Mouse (Mus musculus): ENCODE results near the gene Plekho2. TPM values are rescaled to one million over a fixed set of nuclear protein-coding genes. Genes with fewer than 3 reads are reported as not detected.

The Plekho2 gene
- 10 to 100 TPM; 13.2 to 17.6 TPM for total RNA-seq (2021)

DNA sequence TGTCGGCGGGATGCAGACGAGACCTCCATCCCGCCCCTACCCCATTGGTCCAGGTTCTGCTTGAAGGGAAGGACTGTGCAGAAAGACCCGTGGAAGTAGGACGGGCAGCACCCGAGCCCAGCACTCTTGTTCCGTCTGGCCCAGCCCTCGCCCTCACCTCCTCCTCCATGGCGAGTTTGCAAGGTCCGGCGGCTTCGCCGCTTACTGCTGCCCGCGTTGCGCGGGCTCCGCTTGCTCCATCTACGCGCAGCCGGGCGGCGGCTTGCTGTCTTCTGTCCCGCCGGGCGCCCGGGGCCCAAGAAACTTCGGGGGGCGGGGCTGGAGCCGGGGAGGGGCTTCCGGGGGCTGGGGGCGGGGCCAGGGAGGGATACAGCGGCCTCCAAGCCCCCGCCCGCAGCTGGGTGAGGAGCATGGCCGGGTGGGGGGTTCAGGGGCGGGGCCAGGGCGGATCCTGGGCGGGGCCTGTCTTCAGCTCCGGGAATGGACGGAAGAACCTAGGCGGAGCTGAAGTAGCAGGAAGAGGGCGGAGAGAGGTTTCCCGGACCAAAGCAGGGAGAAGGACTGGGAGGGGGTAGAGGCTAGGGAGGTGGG, at the start of gene Plekho2:
Gene Plekho2, minus strand, starts transcription at position 260 of the 591 bp plus-strand sequence.
- intact Hi-C loops (cut with DNase I) = loop anchor here (1.0 to 5.0 kb wide), 2 partner anchors 56 to 118 kb away; partner anchors contain the start of gene Spg21
- DNase-seq (ENCODE audit: low spot score in 2 of 2) = peak; percentile 76 to 80

GRCm38 (mm10) chr9:65629025-65629766, 49.4 kb upstream of the Plekho2 start, which contains the start of gene Rbpms2:
Gene Rbpms2 (plus strand): TSS chr9:65629648.
- DNase-seq (ENCODE audit: low spot score in 2 of 2) = no peak
- intact Hi-C loops (cut with DNase I) = loop anchor here (1.0 kb wide), 1 partner anchor 18 kb away; no protein-coding TSS in a partner anchor

DNA sequence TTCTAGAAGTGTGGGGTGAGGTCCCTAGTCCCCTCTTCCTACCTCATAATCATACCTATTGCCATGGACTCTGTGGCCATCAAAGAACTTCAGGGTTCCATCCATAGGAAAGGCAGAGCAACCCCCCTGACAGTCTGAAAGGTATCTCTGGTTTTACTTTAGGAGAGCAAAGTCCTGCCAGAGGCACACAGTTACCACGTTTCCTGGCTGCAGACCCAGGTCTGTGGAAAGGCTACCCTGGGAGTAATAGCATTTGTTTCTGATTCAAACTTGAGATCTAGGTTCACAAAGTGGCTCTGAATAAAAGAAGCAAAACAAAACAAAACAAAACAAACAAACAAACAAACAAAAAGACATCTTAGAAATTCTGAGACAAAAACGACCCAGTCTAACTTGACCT, 44.4 kb upstream of the Plekho2 start:
- no peak for DNase-seq (ENCODE audit: low spot score in 2 of 2)
- intact Hi-C loops (cut with DNase I) = loop anchor here (5.0 kb wide), 1 partner anchor 33 kb away; no protein-coding TSS in a partner anchor

GRCm38 (mm10) chr9:65622826-65623225, 43.0 kb upstream of the Plekho2 start:
- DNase-seq (ENCODE audit: low spot score in 2 of 2) = no peak
- intact Hi-C loops (cut with DNase I) = loop anchor here (5.0 kb wide), 1 partner anchor 34 kb away; no protein-coding TSS in a partner anchor

DNA sequence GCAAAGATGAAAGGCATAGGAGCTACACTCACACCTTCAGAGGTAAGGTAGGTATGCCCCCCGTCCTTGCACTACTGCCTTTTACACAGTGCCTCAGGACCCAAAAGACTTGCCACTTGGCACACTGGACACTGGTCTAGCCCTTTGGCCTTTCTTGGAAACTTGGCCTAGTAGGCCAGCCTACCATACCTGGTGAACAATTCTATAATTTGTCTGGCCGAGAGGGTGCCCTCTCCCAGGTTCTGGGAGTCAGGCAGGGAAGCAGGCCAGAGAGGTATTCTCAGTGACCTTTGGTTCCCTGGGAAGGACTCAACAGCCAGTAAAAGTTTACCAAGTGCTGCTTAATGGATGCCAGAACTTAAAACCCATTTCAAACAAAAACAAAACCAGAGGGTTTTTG, 41.8 kb upstream of the Plekho2 start:
- DNase-seq (ENCODE audit: low spot score in 2 of 2) = no peak
- intact Hi-C loops (cut with DNase I) = loop anchor here (5.0 kb wide), 1 partner anchor 36 kb away; no protein-coding TSS in a partner anchor

- intact Hi-C loops (cut with DNase I) = loop anchor here (5.0 kb wide), 1 partner anchor 36 kb away; no protein-coding TSS in a partner anchor
- no peak for DNase-seq (ENCODE audit: low spot score in 2 of 2)
Observed at GRCm38 (mm10) chr9:65621196-65621595, 41.4 kb upstream of the Plekho2 start.

- intact Hi-C loops (cut with DNase I) = no loop called here
- DNase-seq (ENCODE audit: low spot score in 2 of 2) = no peak
Observed at GRCm38 (mm10) chr9:65619311-65619710, 39.5 kb upstream of the Plekho2 start.

DNA sequence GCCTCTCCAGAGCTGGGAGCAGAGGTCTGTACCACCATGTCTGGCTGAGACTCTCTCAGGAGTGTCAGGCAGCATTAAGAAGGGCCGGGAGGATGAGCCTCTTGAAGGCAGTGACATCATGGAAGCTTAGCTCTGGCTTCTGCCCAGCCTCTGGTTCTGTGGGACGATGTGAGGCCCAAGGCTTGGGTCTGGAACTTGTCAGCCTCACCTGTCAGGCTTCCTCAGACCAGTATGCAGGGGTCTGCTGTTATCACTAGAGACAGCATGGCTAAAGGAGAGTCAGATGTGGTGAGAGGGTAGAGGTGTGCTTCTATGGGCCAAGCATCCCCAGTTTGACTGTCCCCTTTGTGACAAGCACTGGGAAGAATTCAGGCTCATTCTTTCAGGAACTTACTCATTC, 33.3 kb upstream of the Plekho2 start:
- DNase-seq (ENCODE audit: low spot score in 2 of 2) = no peak
- intact Hi-C loops (cut with DNase I) = no loop called here

DNA sequence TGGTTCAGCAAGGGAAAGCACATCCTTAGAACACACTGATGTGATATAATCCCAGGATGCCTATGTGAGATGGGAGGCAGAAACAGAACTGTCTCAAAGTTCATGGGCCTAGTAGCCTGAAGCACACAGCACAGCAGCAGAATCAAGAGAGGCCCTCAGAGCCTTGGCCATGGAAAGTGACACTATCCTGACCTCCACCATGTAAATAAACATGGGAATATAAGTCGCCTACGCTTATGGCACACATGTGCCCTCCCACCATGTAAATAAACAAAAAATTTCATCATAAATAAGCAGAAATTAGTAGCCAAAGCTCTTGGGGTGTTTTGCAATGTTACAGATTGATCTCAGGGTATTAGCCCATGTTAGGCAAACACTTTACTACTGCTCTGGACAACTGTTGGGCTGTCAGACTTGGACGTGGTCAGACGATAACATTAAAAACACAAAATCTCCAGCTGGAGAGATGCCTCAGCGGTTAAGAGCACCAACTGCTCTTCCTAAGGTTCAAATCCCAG, 32.2 kb upstream of the Plekho2 start:
- intact Hi-C loops (cut with DNase I) = no loop called here

GRCm38 (mm10) chr9:65607120-65607519, 27.3 kb upstream of the Plekho2 start:
- DNase-seq (ENCODE audit: low spot score in 2 of 2) = no peak
- intact Hi-C loops (cut with DNase I) = loop anchor here (5.0 kb wide), 2 partner anchors 40 to 245 kb away; no protein-coding TSS in a partner anchor

More for the DNA sequence above, 32.2 kb upstream of the Plekho2 start:
- DNase-seq (ENCODE audit: low spot score in 2 of 2) = no peak

DNA sequence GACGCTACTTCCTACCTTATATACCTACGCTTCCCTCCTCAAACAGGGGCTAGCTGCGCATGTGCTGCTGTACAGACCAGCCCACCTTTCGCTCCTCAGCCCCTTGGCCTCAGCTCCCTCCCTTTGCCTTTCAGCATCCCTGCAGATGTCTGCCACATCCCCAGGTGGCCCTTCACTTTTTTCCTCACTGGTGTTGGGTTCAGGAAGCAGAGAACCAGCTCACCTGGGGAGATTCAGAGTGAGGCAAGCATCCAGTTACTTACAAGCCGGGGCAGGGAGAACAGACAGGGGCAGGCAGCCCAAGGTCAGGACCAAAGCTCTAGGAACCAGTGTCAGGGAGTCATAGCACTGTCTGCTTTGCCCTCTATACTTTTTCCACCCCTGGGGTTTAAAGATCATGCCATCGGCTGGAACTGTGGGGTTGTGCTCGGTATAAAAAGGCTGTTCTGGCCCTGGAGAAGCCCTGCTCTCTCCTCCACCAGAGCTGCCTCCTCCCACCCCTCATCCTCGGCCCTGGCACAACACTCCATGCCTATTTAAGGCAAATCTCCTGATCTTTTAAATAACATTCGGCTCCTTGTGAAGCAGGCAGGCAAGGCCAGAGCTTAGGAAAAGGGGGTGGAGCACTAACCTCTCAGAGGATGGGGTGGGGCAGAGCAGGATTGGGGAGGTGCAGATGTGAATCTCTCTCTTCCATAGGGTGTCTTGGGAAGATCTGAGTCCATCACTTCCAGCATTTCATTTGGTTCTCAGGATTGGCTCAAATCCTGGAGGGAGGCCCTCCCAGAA, 26.7 kb upstream of the Plekho2 start:
- DNase-seq (ENCODE audit: low spot score in 2 of 2) = no peak
- intact Hi-C loops (cut with DNase I) = loop anchor here (5.0 kb wide), 2 partner anchors 41 to 246 kb away; no protein-coding TSS in a partner anchor

- intact Hi-C loops (cut with DNase I) = loop anchor here (2.0 to 5.0 kb wide), 3 partner anchors 42 to 247 kb away; no protein-coding TSS in a partner anchor
Observed at GRCm38 (mm10) chr9:65605471-65606136, 25.8 kb upstream of the Plekho2 start.

GRCm38 (mm10) chr9:65603401-65604102, 23.7 kb upstream of the Plekho2 start:
- DNase-seq (ENCODE audit: low spot score in 2 of 2) = no peak
- intact Hi-C loops (cut with DNase I) = loop anchor here (2.0 kb wide), 1 partner anchor 61 kb away; no protein-coding TSS in a partner anchor

More at GRCm38 (mm10) chr9:65605471-65606136, 25.8 kb upstream of the Plekho2 start:
- peak in 1 of 2 experiments; percentile 22 for DNase-seq (ENCODE audit: low spot score in 2 of 2)

DNA sequence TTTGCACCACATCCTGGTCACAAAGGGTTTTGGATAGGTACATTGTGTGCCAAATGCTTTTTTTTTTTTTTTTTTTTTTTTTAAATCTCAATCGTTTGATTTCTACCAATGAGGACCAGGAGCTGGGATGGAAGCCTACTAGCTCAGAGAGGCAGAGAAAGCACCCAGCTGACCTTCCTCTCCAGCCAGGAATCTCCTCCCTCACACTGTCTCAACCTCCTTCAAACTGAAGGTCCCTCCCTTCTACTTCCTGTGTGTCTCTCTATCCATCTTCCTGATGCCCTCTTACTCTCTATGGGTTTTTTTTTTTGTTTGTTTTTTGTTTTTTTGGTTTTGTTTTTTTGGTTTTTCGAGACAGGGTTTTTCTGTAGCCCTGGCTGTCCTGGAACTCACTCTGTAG, 21.1 kb upstream of the Plekho2 start:
- intact Hi-C loops (cut with DNase I) = no loop called here
- no peak for DNase-seq (ENCODE audit: low spot score in 2 of 2)

DNA sequence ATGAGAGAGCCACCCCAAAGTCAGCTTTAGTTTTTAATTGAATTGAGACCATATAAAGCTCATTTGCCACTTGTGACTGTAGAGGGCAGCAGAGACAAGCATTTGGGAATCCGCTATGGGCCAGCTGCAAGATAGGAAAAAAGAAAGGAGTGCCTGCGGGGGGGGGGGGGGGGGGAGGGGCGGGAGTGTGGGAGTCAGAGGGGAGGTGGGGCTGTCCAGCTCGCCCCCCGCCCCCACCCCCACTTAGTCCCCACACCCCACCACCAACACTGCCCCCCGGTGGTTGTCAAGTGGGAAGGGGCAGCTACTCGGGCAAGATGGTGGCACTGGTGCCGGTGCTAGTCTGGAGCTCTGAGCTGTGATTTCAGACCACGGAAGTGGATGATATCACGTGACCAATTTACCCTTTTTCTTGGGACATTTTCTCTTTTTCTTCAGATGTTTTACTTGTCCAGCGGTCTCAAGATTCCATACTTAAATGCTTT, 19.0 kb upstream of the Plekho2 start:
- intact Hi-C loops (cut with DNase I) = no loop called here

DNA sequence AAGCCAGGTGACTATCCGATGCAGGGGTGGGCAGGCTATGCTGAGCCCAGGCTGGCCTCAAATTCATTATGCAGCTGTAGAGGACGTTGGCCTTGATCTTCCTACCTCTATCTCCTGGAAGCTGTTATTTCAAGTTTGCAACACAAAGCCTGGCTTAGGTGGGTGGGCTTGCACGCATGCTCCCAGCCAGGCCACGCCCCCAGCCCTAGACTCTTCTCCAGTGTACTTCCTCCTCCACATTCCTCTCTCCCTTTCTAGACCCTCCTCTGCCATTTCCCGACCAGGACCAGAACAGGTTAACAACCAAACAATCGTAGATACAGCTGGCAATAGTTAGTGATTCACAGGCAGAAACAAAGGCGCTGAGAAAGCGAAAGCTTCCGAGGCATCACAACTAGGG, 13.8 kb upstream of the Plekho2 start:
- DNase-seq (ENCODE audit: low spot score in 2 of 2) = no peak
- intact Hi-C loops (cut with DNase I) = no loop called here

More for the DNA sequence above, 19.0 kb upstream of the Plekho2 start:
- DNase-seq (ENCODE audit: low spot score in 2 of 2) = no peak

DNA sequence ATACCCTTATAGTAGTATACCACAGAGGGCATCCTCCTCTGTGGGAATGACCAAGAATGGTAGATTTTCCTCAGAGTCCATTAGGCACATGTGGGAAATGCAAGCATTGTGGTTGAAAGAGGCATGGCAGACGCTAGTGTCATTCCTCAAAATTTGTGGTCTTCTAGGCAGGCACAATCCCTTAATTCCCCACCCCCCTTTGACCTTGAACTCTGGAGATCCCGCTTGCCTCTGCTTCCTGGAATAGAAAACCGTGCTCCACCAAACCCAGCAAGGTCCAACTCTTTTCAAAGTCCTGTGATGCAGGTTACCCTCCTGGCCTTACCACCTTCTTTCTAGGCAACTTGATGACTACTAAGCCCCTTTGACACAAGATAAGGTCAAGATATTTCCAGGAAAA, 12.9 kb upstream of the Plekho2 start:
- intact Hi-C loops (cut with DNase I) = no loop called here
- DNase-seq (ENCODE audit: low spot score in 2 of 2) = no peak

- no peak for DNase-seq (ENCODE audit: low spot score in 2 of 2)
- intact Hi-C loops (cut with DNase I) = no loop called here
Observed at GRCm38 (mm10) chr9:65589091-65589490, 9.3 kb upstream of the Plekho2 start.
